Mouse (Mus musculus) megakaryocyte, embryonic 14.5 days (primary cell): Measurements from ENCODE around the gene Rbm38. TPM values are rescaled to one million over a fixed set of nuclear protein-coding genes. Genes with fewer than 3 reads are reported as not detected.

ENCODE experiments used
- H3K27me3 ChIP-seq: replicated peaks from 2 replicates; pipeline ENCODE3; 2012; ENCODE audit warnings: inconsistent platforms
- H3K36me3 ChIP-seq: replicated peaks from 2 replicates; pipeline ENCODE3; 2012; ENCODE audit warnings: low read length, inconsistent platforms, mixed read lengths
- H3K4me1 ChIP-seq: 2 replicates; pipeline ENCODE4 v1.6.1; 2012; ENCODE audit warnings: inconsistent platforms
- H3K4me3 ChIP-seq: replicated peaks from 2 replicates; pipeline ENCODE3; 2012; ENCODE audit warnings: moderate library complexity, mild to moderate bottlenecking, inconsistent platforms
- H3K9me3 ChIP-seq: 2 replicates; pipeline ENCODE4 v1.6.1; 2012; ENCODE audit warnings: inconsistent platforms
- FLI1 ChIP-seq: IDR thresholded peaks from 2 replicates; pipeline ENCODE4 v1.6.1; 2012; ENCODE audit warnings: low read length, inconsistent platforms, mixed read lengths
- GATA1 ChIP-seq: IDR thresholded peaks from 3 replicates; pipeline ENCODE4 v1.6.1; 2012; ENCODE audit warnings: mixed read lengths, low read length, inconsistent platforms, borderline replicate concordance
- polyA plus RNA-seq: library from polyadenylated mRNA; stranded (reverse); fragments of >175 nt; gene quantifications from 2 replicates; pipeline ENCODE4 v1.2.3, GENCODE M21; 2012; ENCODE audit warnings: low replicate concordance; ENCODE audit not compliant: insufficient read depth

Gene Rbm38
- 1,149 and 2,622 TPM in 2 replicates for polyA plus RNA-seq

- Histone ChIP-seq H3K9me3 (no peaks in the 10 kb centered on the region), H3K27me3 (no peaks in the 10 kb centered on the region), H3K4me3 (peak within 1 kb of the TSS; percentile 97), H3K4me1 (peaks cover 83% of the 10 kb centered on the region), H3K36me3 (peaks cover 52% of the 10 kb centered on the region)
- TF ChIP-seq FLI1 (no peak), GATA1 (no peak)
Observed at GRCm38 (mm10) chr2:173020430-173020829, at the start of gene Rbm38. TSS of gene Rbm38 (plus strand) at chr2:173020498.

GRCm38 (mm10) chr2:172971865-172972264, 48.4 kb upstream of the Rbm38 start:
- peaks cover 5% of the 10 kb centered on the region for H3K27me3 ChIP-seq
- TF ChIP-seq FLI1 (no peak), GATA1 (no peak)
- H3K36me3 ChIP-seq: no peaks in the 10 kb centered on the region
- peaks cover 17% of the 10 kb centered on the region for H3K4me1 ChIP-seq
- peaks cover 14% of the 10 kb centered on the region for H3K9me3 ChIP-seq
- H3K4me3 ChIP-seq: no peak overlapping the region

- peaks cover 14% of the 10 kb centered on the region for H3K9me3 ChIP-seq
- H3K4me1 ChIP-seq: peaks cover 35% of the 10 kb centered on the region
- H3K36me3 ChIP-seq: no peaks in the 10 kb centered on the region
- H3K4me3 ChIP-seq: no peak overlapping the region
- TF ChIP-seq GATA1 (no peak), FLI1 (no peak)
- peaks cover 5% of the 10 kb centered on the region for H3K27me3 ChIP-seq
Observed at GRCm38 (mm10) chr2:172973806-172974565, 46.3 kb upstream of the Rbm38 start.

GRCm38 (mm10) chr2:172974701-172975100, 45.6 kb upstream of the Rbm38 start:
- Histone ChIP-seq H3K9me3 (peaks cover 12% of the 10 kb centered on the region), H3K36me3 (peaks cover under 1% of the 10 kb centered on the region), H3K4me3 (no peak overlapping the region), H3K4me1 (peaks cover 35% of the 10 kb centered on the region), H3K27me3 (peaks cover 2% of the 10 kb centered on the region)
- TF ChIP-seq FLI1 (no peak), GATA1 (no peak)

- Histone ChIP-seq H3K9me3 (peaks cover 16% of the 10 kb centered on the region), H3K36me3 (peaks cover 3% of the 10 kb centered on the region), H3K27me3 (peaks cover 2% of the 10 kb centered on the region), H3K4me1 (peaks cover 34% of the 10 kb centered on the region), H3K4me3 (no peak overlapping the region)
- TF ChIP-seq GATA1 (no peak), FLI1 (no peak)
Observed at GRCm38 (mm10) chr2:172975159-172975558, 45.1 kb upstream of the Rbm38 start.

- H3K4me3 ChIP-seq: peak overlapping the region; percentile 91
Observed at GRCm38 (mm10) chr2:172976661-172977238, 43.5 kb upstream of the Rbm38 start.

GRCm38 (mm10) chr2:172977409-172978130, 42.7 kb upstream of the Rbm38 start, which contains the start of gene Spo11:
TSS of gene Spo11 (plus strand) at chr2:172977700.
- peaks cover 3% of the 10 kb centered on the region for H3K36me3 ChIP-seq
- TF ChIP-seq GATA1 (no peak), FLI1 (no peak)
- peaks cover 2% of the 10 kb centered on the region for H3K27me3 ChIP-seq
- H3K4me1 ChIP-seq: peaks cover 31% of the 10 kb centered on the region
- H3K4me3 ChIP-seq: peak within 1 kb of the TSS; percentile 91
- H3K9me3 ChIP-seq: peaks cover 5% of the 10 kb centered on the region

More at GRCm38 (mm10) chr2:172976661-172977238, 43.5 kb upstream of the Rbm38 start:
- no peak for TF ChIP-seq FLI1
- TF ChIP-seq GATA1: no peak
- H3K27me3 ChIP-seq: peaks cover 2% of the 10 kb centered on the region
- peaks cover 5% of the 10 kb centered on the region for H3K9me3 ChIP-seq
- peaks cover 3% of the 10 kb centered on the region for H3K36me3 ChIP-seq
- peaks cover 31% of the 10 kb centered on the region for H3K4me1 ChIP-seq

GRCm38 (mm10) chr2:172978131-172978633, 42.1 kb upstream of the Rbm38 start:
- peaks cover 2% of the 10 kb centered on the region for H3K27me3 ChIP-seq
- H3K4me3 ChIP-seq: peak overlapping the region; percentile 91
- peaks cover 3% of the 10 kb centered on the region for H3K36me3 ChIP-seq
- H3K9me3 ChIP-seq: peaks cover 5% of the 10 kb centered on the region
- peaks cover 34% of the 10 kb centered on the region for H3K4me1 ChIP-seq
- TF ChIP-seq GATA1 (no peak), FLI1 (no peak)

GRCm38 (mm10) chr2:172979666-172980345, 40.5 kb upstream of the Rbm38 start:
- Histone ChIP-seq H3K9me3 (peaks cover 5% of the 10 kb centered on the region), H3K4me1 (peaks cover 34% of the 10 kb centered on the region), H3K4me3 (no peak overlapping the region), H3K27me3 (no peaks in the 10 kb centered on the region), H3K36me3 (peaks cover 3% of the 10 kb centered on the region)
- TF ChIP-seq FLI1: no peak
- no peak for TF ChIP-seq GATA1
